Mouse (Mus musculus) hindbrain, embryonic 11.5 days (tissue): Measurements from ENCODE around the gene Mpv17. TPM values are rescaled to one million over a fixed set of nuclear protein-coding genes. Genes with fewer than 3 reads are reported as not detected.

Experiments used
- ATAC-seq: fragments of 200-750 bp; cut with Nextera tagmentation; 2 replicates; pipeline ENCODE4 v1.8.0; 2017; ENCODE audit warnings: mild to moderate bottlenecking, moderate TSS enrichment, moderate library complexity; ENCODE audit not compliant: low FRiP score
- DNase-seq: peaks from one replicate; pipeline ENCODE4 v3.0.0-alpha.2; 2015; ENCODE audit warnings: low spot score
- H3K27ac ChIP-seq: fragments of 300-500 bp; sonication (generic); 2 replicates; pipeline ENCODE4 v1.5.1; 2014; ENCODE audit warnings: mild to moderate bottlenecking, low read depth, low read length
- H3K27me3 ChIP-seq: fragments of 300-500 bp; sonication (generic); 2 replicates; pipeline ENCODE4 v1.6.1; 2014; ENCODE audit warnings: mild to moderate bottlenecking, low read length, moderate library complexity, mixed read lengths; ENCODE audit not compliant: control insufficient read depth, insufficient read depth
- H3K36me3 ChIP-seq: fragments of 300-500 bp; sonication (generic); 2 replicates; pipeline ENCODE4 v1.6.1; 2014; ENCODE audit warnings: mild to moderate bottlenecking, low read length, moderate library complexity, mixed read lengths; ENCODE audit not compliant: control insufficient read depth, insufficient read depth
- H3K4me1 ChIP-seq: fragments of 300-500 bp; sonication (generic); replicated peaks from 2 replicates; pipeline ENCODE4 v1.6.1; 2014; ENCODE audit warnings: low read length, mixed read lengths; ENCODE audit not compliant: control insufficient read depth, insufficient read depth
- H3K4me2 ChIP-seq: fragments of 300-500 bp; sonication (generic); replicated peaks from 2 replicates; pipeline ENCODE4 v1.6.1; 2014; ENCODE audit warnings: mild to moderate bottlenecking, low read depth, low read length
- H3K4me3 ChIP-seq: fragments of 300-500 bp; sonication (generic); 2 replicates; pipeline ENCODE4 v1.5.1; 2014; ENCODE audit warnings: low read depth, low read length
- H3K9ac ChIP-seq: fragments of 300-500 bp; sonication (generic); 2 replicates; pipeline ENCODE4 v1.6.1; 2014; ENCODE audit warnings: low read depth, low read length
- H3K9me3 ChIP-seq: fragments of 300-500 bp; sonication (generic); 2 replicates; pipeline ENCODE4 v1.6.1; 2016; ENCODE audit warnings: low read length; ENCODE audit not compliant: control insufficient read depth
- WGBS: fragments of 180-500 bp; shearing (Covaris S2); extraction: QIAGEN DNeasy Blood & Tissue Kit; methylation state at CpG from one replicate; pipeline ENCODE4 v1.1.7; 2014; 5-methylcytosine and 5-hydroxymethylcytosine counted together
- polyA plus RNA-seq: library from polyadenylated mRNA; unstranded; fragments of >200 nt; fragmentation: Nextera tagmentation; extraction: Ambion mirVana; gene quantifications from 2 replicates; pipeline ENCODE4 v1.2.1, GENCODE M21; 2014

The Mpv17 gene
- polyA plus RNA-seq: 49.9 and 57.1 TPM in 2 replicates

- H3K9ac ChIP-seq: peak within 1 kb of the TSS; percentile 79
- H3K27me3 ChIP-seq: no peaks in the 10 kb centered on the region
- DNase-seq (peak; percentile 83), ATAC-seq (peak; percentile 92)
- under 1% methylated on average over 19 of the region's 19 CpGs for WGBS
- H3K4me3 ChIP-seq: peak within 1 kb of the TSS; percentile 54
- peaks cover 5% of the 10 kb centered on the region; the same call in 1 of the 2 replicates for H3K36me3 ChIP-seq
- no peaks in the 10 kb centered on the region for H3K9me3 ChIP-seq
- H3K27ac ChIP-seq: no peak within 1 kb of the TSS
- peaks cover 3% of the 10 kb centered on the region; the same call in 1 of the 2 replicates for H3K4me1 ChIP-seq
- peak within 1 kb of the TSS; percentile 71 for H3K4me2 ChIP-seq
Measured at GRCm38 (mm10) chr5:31154152-31154553, at the start of gene Mpv17. Gene Mpv17, minus strand, starts transcription at chr5:31154251.

GRCm38 (mm10) chr5:31202933-31203332, 48.9 kb upstream of the Mpv17 start:
- Histone ChIP-seq H3K27ac (peak overlapping the region; percentile 68), H3K9me3 (peaks cover 5% of the 10 kb centered on the region), H3K4me1 (peaks cover 5% of the 10 kb centered on the region; the same call in 1 of the 2 replicates), H3K27me3 (no peaks in the 10 kb centered on the region), H3K9ac (peak overlapping the region; percentile 60), H3K4me2 (peak overlapping the region; percentile 61), H3K4me3 (peak overlapping the region; percentile 81), H3K36me3 (peaks cover 11% of the 10 kb centered on the region)
- ATAC-seq (no peak), DNase-seq (no peak)
- 86% methylated on average over 7 of the region's 7 CpGs for WGBS

GRCm38 (mm10) chr5:31201742-31202590, 47.9 kb upstream of the Mpv17 start, which contains the start of gene Zfp513:
Gene Zfp513, minus strand, starts transcription at chr5:31202303.
- peak; percentile 95 for DNase-seq
- ATAC-seq: peak; percentile 98
- Histone ChIP-seq H3K4me1 (peaks cover 5% of the 10 kb centered on the region; the same call in 1 of the 2 replicates), H3K4me3 (peak within 1 kb of the TSS; percentile 81), H3K27me3 (no peaks in the 10 kb centered on the region), H3K36me3 (peaks cover 16% of the 10 kb centered on the region), H3K4me2 (peak within 1 kb of the TSS; percentile 61), H3K9ac (peak within 1 kb of the TSS; percentile 86), H3K27ac (peak within 1 kb of the TSS; percentile 84), H3K9me3 (peaks cover 5% of the 10 kb centered on the region)
- under 1% methylated on average over 51 of the region's 53 CpGs for WGBS

- Histone ChIP-seq H3K4me1 (peaks cover 5% of the 10 kb centered on the region; the same call in 1 of the 2 replicates), H3K36me3 (peaks cover 18% of the 10 kb centered on the region), H3K4me2 (peak overlapping the region; percentile 48), H3K9ac (peak overlapping the region; percentile 86), H3K27ac (peak overlapping the region; percentile 84; the same call in 1 of the 2 replicates), H3K4me3 (peak overlapping the region; percentile 81), H3K27me3 (no peaks in the 10 kb centered on the region), H3K9me3 (peaks cover 5% of the 10 kb centered on the region)
- ATAC-seq: no peak
- 23% methylated on average over 13 of the region's 13 CpGs for WGBS
- no peak for DNase-seq
Measured at GRCm38 (mm10) chr5:31201042-31201741, 47.1 kb upstream of the Mpv17 start.

GRCm38 (mm10) chr5:31200327-31200768, 46.3 kb upstream of the Mpv17 start:
- Histone ChIP-seq H3K4me3 (peak overlapping the region; percentile 81), H3K27me3 (no peaks in the 10 kb centered on the region), H3K36me3 (peaks cover 18% of the 10 kb centered on the region), H3K9ac (no peak overlapping the region), H3K9me3 (peaks cover 5% of the 10 kb centered on the region), H3K27ac (no peak overlapping the region), H3K4me2 (peak overlapping the region; percentile 17), H3K4me1 (peaks cover 5% of the 10 kb centered on the region; the same call in 1 of the 2 replicates)
- ATAC-seq: no peak
- no peak for DNase-seq
- 92% methylated on average over 27 of the region's 27 CpGs for WGBS

- 94% methylated on average over 9 of the region's 9 CpGs for WGBS
- H3K4me3 ChIP-seq: peak overlapping the region; percentile 81; the same call in 1 of the 2 replicates
Measured at GRCm38 (mm10) chr5:31199893-31200292, 45.8 kb upstream of the Mpv17 start.

GRCm38 (mm10) chr5:31199321-31199892, 45.4 kb upstream of the Mpv17 start:
- no peak overlapping the region for H3K4me3 ChIP-seq
- no peaks in the 10 kb centered on the region for H3K27me3 ChIP-seq
- WGBS: 92% methylated on average over 19 of the region's 19 CpGs
- H3K4me1 ChIP-seq: peaks cover 5% of the 10 kb centered on the region; the same call in 1 of the 2 replicates
- ATAC-seq (no peak), DNase-seq (no peak)
- peaks cover 23% of the 10 kb centered on the region for H3K36me3 ChIP-seq
- H3K9me3 ChIP-seq: peaks cover 5% of the 10 kb centered on the region
- no peak overlapping the region for H3K9ac ChIP-seq
- H3K4me2 ChIP-seq: no peak overlapping the region
- H3K27ac ChIP-seq: no peak overlapping the region

More at GRCm38 (mm10) chr5:31199893-31200292, 45.8 kb upstream of the Mpv17 start:
- ATAC-seq (no peak), DNase-seq (no peak)
- Histone ChIP-seq H3K4me1 (peaks cover 5% of the 10 kb centered on the region; the same call in 1 of the 2 replicates), H3K27ac (no peak overlapping the region), H3K9ac (no peak overlapping the region), H3K4me2 (no peak overlapping the region), H3K9me3 (peaks cover 5% of the 10 kb centered on the region), H3K36me3 (peaks cover 21% of the 10 kb centered on the region), H3K27me3 (no peaks in the 10 kb centered on the region)

- ATAC-seq: no peak
- no peaks in the 10 kb centered on the region for H3K27me3 ChIP-seq
- no peak overlapping the region for H3K4me2 ChIP-seq
- peaks cover 8% of the 10 kb centered on the region for H3K4me1 ChIP-seq
- H3K9me3 ChIP-seq: peaks cover 5% of the 10 kb centered on the region
- no peak overlapping the region for H3K27ac ChIP-seq
- WGBS: 85% methylated on average over 5 of the region's 5 CpGs
- H3K4me3 ChIP-seq: no peak overlapping the region
- no peak for DNase-seq
- H3K9ac ChIP-seq: no peak overlapping the region
- H3K36me3 ChIP-seq: peaks cover 23% of the 10 kb centered on the region
Measured at GRCm38 (mm10) chr5:31198616-31199320, 44.7 kb upstream of the Mpv17 start.
